32 mouse cellular contexts compared by ENCODE assay signal in the genomic region with DNA sequence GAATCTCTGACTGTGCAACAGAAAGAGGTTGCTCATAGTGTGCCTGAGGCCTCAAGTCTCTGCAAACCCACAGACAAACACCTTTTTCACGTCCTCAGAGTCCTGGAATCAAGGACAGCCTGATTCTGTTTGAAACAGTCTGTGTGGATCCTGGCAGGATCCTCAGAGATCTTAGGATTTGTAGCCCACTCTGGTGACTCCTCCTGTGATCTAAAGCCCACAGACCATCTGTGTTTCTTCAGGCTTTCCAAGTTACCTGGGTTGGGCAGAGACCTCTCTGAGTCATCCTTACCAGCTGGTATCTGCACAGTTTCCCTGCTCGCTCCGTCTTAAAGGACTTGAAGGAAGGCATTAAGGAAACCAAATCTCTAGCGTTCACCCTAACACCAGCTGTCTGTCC. TPM values are rescaled to one million over a fixed set of nuclear protein-coding genes. Genes with fewer than 3 reads are reported as not detected.
DNase-seq lines count a peak whose midpoint lies in the region; TF ChIP-seq lines count a peak whose summit lies in the region.
"Had no signal": no experiment of that assay in that cellular context is flagged by ENCODE, and none has a peak within 500 bp of the region (broad histone marks: within the 10 kb centered on the region; RNA-seq: fewer than 3 reads in every experiment).

No protein-coding gene starts in this region.

- peak overlapping the region; percentile 36 for H3K27ac ChIP-seq in left cerebral cortex, adult 2 months
- H3K27ac ChIP-seq: forebrain, embryonic 13.5 days; hindbrain, embryonic 12.5 days; hindbrain, postnatal 0 days; intestine, embryonic 15.5 days; kidney, postnatal 0 days; liver, embryonic 15.5 days; lung, embryonic 15.5 days; midbrain, embryonic 10.5 days; midbrain, embryonic 15.5 days; neural tube, embryonic 15.5 days had no signal

- intact Hi-C loops in left cerebral cortex, adult 2 months (cut with DNase I): loop anchor here (5.0 kb wide), 1 partner anchor 105 kb away; no protein-coding TSS in a partner anchor

- peak; percentile 52 to 63 for DNase-seq in frontal cortex, postnatal 36 days (ENCODE audit: low spot score in 2 of 2)
- DNase-seq in frontal cortex, postnatal 25 days (ENCODE audit: low spot score in 2 of 2): no peak
- peak in 1 of 2 experiments; percentile 55 for DNase-seq in left cerebral cortex, adult 2 months (ENCODE audit: extremely low spot score in 1 of 2, low spot score in 2 of 2)
- no peak for DNase-seq in left cerebral cortex, adult 11 months (ENCODE audit: low spot score)
- DNase-seq in right cerebral cortex, adult 2 months (ENCODE audit: low spot score in 2 of 2): peak; percentile 60 to 62
- no peak for DNase-seq in right cerebral cortex, postnatal 14 days
- DNase-seq in gastrocnemius, adult 8-10 months (ENCODE audit: low spot score in 2 of 2): no peak
- DNase-seq: adrenal gland, postnatal 10 days; cerebellum, adult 11 months; cerebellum, adult 9-10 months; cerebellum, postnatal 36 days; gastrocnemius, postnatal 36 days; heart, adult 18-20 months; heart, postnatal 36 days; liver; retina, postnatal 1 day; spleen, adult 18-20 months; thymus, adult 18-20 months; thymus, postnatal 36 days had no signal

- no peak overlapping the region for H3K4me3 ChIP-seq in left cerebral cortex, adult 2 months
- H3K4me3 ChIP-seq: forebrain, embryonic 13.5 days; hindbrain, embryonic 12.5 days; intestine, embryonic 15.5 days; liver, embryonic 15.5 days; lung, embryonic 15.5 days; midbrain, embryonic 10.5 days; midbrain, embryonic 15.5 days; neural tube, embryonic 15.5 days had no signal

- TF ChIP-seq CTCF in left cerebral cortex, adult 2 months (IDR thresholded peaks at IDR 0.05): no peak

RNA-seq across cellular contexts. Expression of a gene that starts 22.5 kb away (rescaled TPM):
- total RNA-seq in left cerebral cortex, adult 2 months (2021): under 1 TPM; 0.37 to 0.72 TPM
- not detected for total RNA-seq in gastrocnemius, adult 8-10 months (2022)
- total RNA-seq: gastrocnemius, postnatal 36 days; heart, adult 18-20 months; heart, postnatal 36 days; hindbrain, postnatal 0 days; layer of hippocampus, postnatal 25 days; megakaryocyte progenitor cell, adult 5-6 weeks; MEL had no signal

RNA-seq across cellular contexts. Expression of a gene that starts 34.6 kb away (rescaled TPM):
- total RNA-seq in left cerebral cortex, adult 2 months (2021): 1 to 10 TPM in 1 of 2 experiments, not detected in 1; 1.6 TPM
- total RNA-seq in gastrocnemius, adult 8-10 months (2022): not detected
- total RNA-seq: adrenal gland, postnatal 10 days; gastrocnemius, postnatal 36 days; heart, adult 18-20 months; heart, postnatal 36 days; hindbrain, postnatal 0 days; layer of hippocampus, postnatal 25 days; megakaryocyte progenitor cell, adult 5-6 weeks; MEL had no signal

Comparison
In these comparisons a context has a peak if more than half of its experiments do, and no peak if none do; other contexts are left out.
1. DNase-seq: peak in frontal cortex, postnatal 36 days (2 of 2) and right cerebral cortex, adult 2 months (2 of 2); none in frontal cortex, postnatal 25 days (0 of 2), left cerebral cortex, adult 11 months (single experiment), right cerebral cortex, postnatal 14 days (single experiment) and gastrocnemius, adult 8-10 months (0 of 2).